Comparison of ENCODE assay signal across 13 mouse cellular contexts in the genomic region with DNA sequence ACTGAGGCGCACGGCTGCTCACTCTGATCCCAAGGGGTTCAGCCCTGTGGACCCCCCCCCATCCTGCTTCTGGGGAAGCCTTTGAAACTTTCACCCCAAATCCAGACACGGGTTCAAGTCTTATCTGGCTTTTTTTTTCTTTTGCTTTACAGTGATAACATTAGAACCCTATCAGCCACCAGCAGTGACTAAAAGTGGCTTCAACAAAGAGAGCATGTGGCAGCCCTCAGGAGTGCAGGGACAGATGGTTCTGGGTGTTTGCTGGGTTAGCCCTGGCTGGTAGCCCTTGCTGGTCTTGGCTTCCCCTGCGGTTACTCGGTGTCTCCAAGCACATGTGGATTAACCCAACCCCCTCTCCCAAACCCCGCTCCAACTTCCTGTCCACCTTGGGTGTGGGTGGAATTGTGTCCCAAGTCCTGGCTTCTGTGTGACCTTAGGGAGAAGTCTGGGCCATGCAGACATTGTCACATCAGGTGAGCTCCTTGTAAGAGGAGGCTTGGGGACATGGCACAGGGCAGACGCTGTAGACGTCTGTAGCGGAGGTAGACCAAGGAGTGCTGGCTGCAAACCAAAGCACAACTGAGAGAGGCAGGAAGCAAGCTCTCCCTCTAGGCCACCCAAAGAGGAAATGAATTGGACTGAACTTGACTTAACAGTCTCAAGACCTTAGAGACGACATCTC. TPM values are rescaled to one million over a fixed set of nuclear protein-coding genes. Genes with fewer than 3 reads are reported as not detected.
DNase-seq lines count a peak whose midpoint lies in the region; ATAC-seq lines count a peak whose summit lies in the region.
"Had no signal": no experiment of that assay in that cellular context is flagged by ENCODE, and none has a peak within 500 bp of the region (broad histone marks: within the 10 kb centered on the region; RNA-seq: fewer than 3 reads in every experiment).

No protein-coding gene starts in this region.

- H3K4me3 ChIP-seq in liver, embryonic 11.5 days (ENCODE audit: low read depth, low read length): no peak overlapping the region
- H3K4me3 ChIP-seq: heart, embryonic 13.5 days; hindbrain, embryonic 13.5 days; limb, embryonic 10.5 days had no signal

- H3K9ac ChIP-seq in liver, embryonic 11.5 days (ENCODE audit: low read depth, low read length): no peak overlapping the region
- H3K9ac ChIP-seq: heart, embryonic 13.5 days; hindbrain, embryonic 13.5 days had no signal

- H3K27me3 ChIP-seq in liver, embryonic 11.5 days (replicated peaks; ENCODE audit: control insufficient read depth, insufficient read depth, low read length): no peaks in the 10 kb centered on the region
- H3K27me3 ChIP-seq: heart, embryonic 13.5 days; hindbrain, embryonic 13.5 days had no signal

- DNase-seq in liver, embryonic 11.5 days (ENCODE audit: low spot score): no peak
- no peak for DNase-seq in liver
- DNase-seq in T-cell, adult 2 months (ENCODE audit: low spot score): peak; percentile 16
- DNase-seq in induced T-regulatory cell, adult 2 months (ENCODE audit: low read depth): peak; percentile 35
- peak; percentile 64 for DNase-seq in naive thymus-derived CD4-positive, alpha-beta T cell, adult 2 months (ENCODE audit: low read depth)
- no peak for DNase-seq in layer of hippocampus, adult 11-12 months (ENCODE audit: low spot score)
- DNase-seq in urinary bladder, adult 18-20 months (ENCODE audit: low spot score in 2 of 2): no peak
- DNase-seq: kidney, adult 8-10 months; lung, postnatal 4 days; thymus, postnatal 14 days had no signal

- ATAC-seq in liver, embryonic 11.5 days (replicated peaks; ENCODE audit: low FRiP score): peak; percentile 69

- peak overlapping the region; percentile 17; the same call in 1 of the 2 replicates for H3K27ac ChIP-seq in liver, embryonic 11.5 days (ENCODE audit: low read depth, low read length)
- H3K27ac ChIP-seq: heart, embryonic 13.5 days; hindbrain, embryonic 13.5 days; limb, embryonic 10.5 days had no signal

- peaks cover 11% of the 10 kb centered on the region for H3K4me1 ChIP-seq in liver, embryonic 11.5 days (replicated peaks; ENCODE audit: control insufficient read depth, insufficient read depth, low read length)
- H3K4me1 ChIP-seq: hindbrain, embryonic 13.5 days had no signal

- H3K4me2 ChIP-seq in liver, embryonic 11.5 days: peak overlapping the region; percentile 15; the same call in 1 of the 2 replicates
- H3K4me2 ChIP-seq: heart, embryonic 13.5 days; hindbrain, embryonic 13.5 days had no signal

- no peaks in the 10 kb centered on the region for H3K9me3 ChIP-seq in liver, embryonic 11.5 days (ENCODE audit: control insufficient read depth, low read length)
- H3K9me3 ChIP-seq: heart, embryonic 13.5 days; hindbrain, embryonic 13.5 days; limb, embryonic 10.5 days had no signal

- peaks cover 14% of the 10 kb centered on the region for H3K36me3 ChIP-seq in liver, embryonic 11.5 days (ENCODE audit: control insufficient read depth, insufficient read depth, low read length)

- WGBS in liver, embryonic 11.5 days: 49% methylated on average over 10 of the region's 10 CpGs

RNA-seq across cellular contexts. Expression of gene Hsbp1, which starts 8.8 kb away (rescaled TPM):
- 170 and 177 TPM in 2 replicates for polyA plus RNA-seq in liver, embryonic 11.5 days (2014; fragmentation: Nextera tagmentation; extraction: Ambion mirVana)

RNA-seq across cellular contexts. Expression of gene Mlycd, which starts 41.6 kb away (rescaled TPM):
- 13.7 and 15.0 TPM in 2 replicates for polyA plus RNA-seq in liver, embryonic 11.5 days (2014; fragmentation: Nextera tagmentation; extraction: Ambion mirVana)

Comparison
In these comparisons a context has a peak if more than half of its experiments do, and no peak if none do; other contexts are left out.
1. DNase-seq: peak in T-cell, adult 2 months (single experiment), induced T-regulatory cell, adult 2 months (single experiment) and naive thymus-derived CD4-positive, alpha-beta T cell, adult 2 months (single experiment); none in liver, embryonic 11.5 days (single experiment), liver (single experiment), layer of hippocampus, adult 11-12 months (single experiment) and urinary bladder, adult 18-20 months (0 of 2).